Mouse (Mus musculus) liver, postnatal 0 days (tissue): ENCODE measurements around the gene Derl3.

Experiments used
- CTCF ChIP-seq: sonication (generic); IDR thresholded peaks from 2 replicates; pipeline ENCODE4 v1.5.1; 2016; ENCODE audit warnings: antibody characterized with exemption, low read depth
- EP300 ChIP-seq: IDR thresholded peaks from 2 replicates; pipeline ENCODE4 v1.6.1; 2016; ENCODE audit warnings: antibody characterized with exemption, low read depth, mild to moderate bottlenecking

DNA sequence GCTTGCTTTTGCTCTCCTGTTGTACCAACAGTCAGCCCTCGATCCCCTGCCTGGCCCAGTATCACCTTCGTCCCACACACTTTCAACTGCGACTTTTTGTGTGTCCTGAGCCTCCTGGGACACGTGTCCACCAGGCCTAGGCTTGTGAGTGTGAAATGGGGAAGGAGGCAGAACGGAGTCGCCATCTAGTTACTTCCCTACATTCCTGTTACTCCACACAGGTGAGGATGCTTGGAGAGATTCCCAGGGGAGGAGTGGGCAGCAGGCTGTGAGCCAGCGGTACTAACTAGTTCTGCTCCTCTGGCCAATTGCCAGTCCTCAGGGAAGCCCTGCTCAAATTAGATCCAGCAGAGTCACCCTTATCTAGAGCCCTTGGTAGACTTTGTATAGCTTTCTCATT lies 32.5 kb upstream of the Derl3 start:
- no peak for TF ChIP-seq CTCF
- TF ChIP-seq EP300 = no peak
